Mouse (Mus musculus) embryonic fibroblast, embryonic 13.5 days (primary cell): ENCODE data around the gene Drc1.

ENCODE experiments used
- CTCF ChIP-seq: IDR thresholded peaks from 2 replicates; pipeline ENCODE4 v1.5.1; 2011; ENCODE audit warnings: mild to moderate bottlenecking, control low read depth, low read length, moderate library complexity, borderline replicate concordance; ENCODE audit not compliant: insufficient read depth
- POLR2A ChIP-seq: IDR thresholded peaks from 2 replicates; pipeline ENCODE4 v1.6.1; 2011; ENCODE audit warnings: low read depth, mild to moderate bottlenecking, control low read depth, low read length, moderate library complexity

- TF ChIP-seq POLR2A (no peak), CTCF (no peak)
Measured at GRCm38 (mm10) chr5:30415876-30416275, 134.7 kb downstream of the Drc1 start.
